Comparison of ENCODE assay signal across 22 mouse cellular contexts in genomic region chr16:97396436-97396835, GRCm38 (mm10). TPM values are rescaled to one million over a fixed set of nuclear protein-coding genes. Genes with fewer than 3 reads are reported as not detected.
"Had no signal": no experiment of that assay in that cellular context is flagged by ENCODE, and none has a peak within 500 bp of the region (broad histone marks: within the 10 kb centered on the region; RNA-seq: fewer than 3 reads in every experiment).

No protein-coding gene starts in this region.

- DNase-seq: kidney, adult 2 months; kidney, postnatal 25 days; layer of hippocampus, adult 9-11 months; liver, postnatal 0 days; lung, embryonic 14.5 days; spleen, adult 18-20 months; thymus, postnatal 25 days had no signal

- H3K9me3 ChIP-seq: limb, embryonic 12.5 days; limb, embryonic 15.5 days; midbrain, embryonic 12.5 days; midbrain, embryonic 15.5 days; neural tube, embryonic 12.5 days; neural tube, embryonic 15.5 days; stomach, embryonic 15.5 days had no signal

- ATAC-seq: intestine, postnatal 0 days; liver, postnatal 0 days; lung, postnatal 0 days; midbrain, embryonic 15.5 days had no signal

- H3K9ac ChIP-seq: limb, embryonic 12.5 days; limb, embryonic 15.5 days; liver, embryonic 14.5 days; liver, postnatal 0 days; lung, embryonic 14.5 days; midbrain, embryonic 12.5 days; midbrain, embryonic 15.5 days; neural tube, embryonic 12.5 days; neural tube, embryonic 15.5 days; stomach, embryonic 15.5 days had no signal

- H3K4me3 ChIP-seq: layer of hippocampus, adult 2 months; limb, embryonic 12.5 days; limb, embryonic 15.5 days; midbrain, embryonic 12.5 days; midbrain, embryonic 15.5 days; neural tube, embryonic 12.5 days; neural tube, embryonic 15.5 days; stomach, embryonic 15.5 days had no signal

- H3K27ac ChIP-seq: kidney, postnatal 0 days; layer of hippocampus, adult 2 months; limb, embryonic 12.5 days; limb, embryonic 15.5 days; liver, embryonic 14.5 days; macrophage; midbrain, embryonic 12.5 days; midbrain, embryonic 15.5 days; neural tube, embryonic 12.5 days; neural tube, embryonic 15.5 days; stomach, embryonic 15.5 days had no signal

- H3K4me2 ChIP-seq: limb, embryonic 12.5 days; limb, embryonic 15.5 days; liver, embryonic 11.5 days; lung, embryonic 14.5 days; midbrain, embryonic 12.5 days; midbrain, embryonic 15.5 days; neural tube, embryonic 12.5 days; neural tube, embryonic 15.5 days; stomach, embryonic 15.5 days had no signal

- H3K4me1 ChIP-seq: limb, embryonic 15.5 days; midbrain, embryonic 12.5 days; midbrain, embryonic 15.5 days; neural tube, embryonic 12.5 days; stomach, embryonic 15.5 days had no signal

- H3K36me3 ChIP-seq: limb, embryonic 12.5 days; limb, embryonic 15.5 days; midbrain, embryonic 12.5 days; midbrain, embryonic 15.5 days; neural tube, embryonic 12.5 days; neural tube, embryonic 15.5 days; stomach, embryonic 15.5 days had no signal

- H3K27me3 ChIP-seq: limb, embryonic 12.5 days; limb, embryonic 15.5 days; midbrain, embryonic 12.5 days; midbrain, embryonic 15.5 days; neural tube, embryonic 12.5 days; stomach, embryonic 15.5 days had no signal

RNA-seq across cellular contexts. Expression of gene Bace2, which starts 39.9 kb away (rescaled TPM):
- total RNA-seq: megakaryocyte, adult 5-6 weeks had no signal
- polyA plus RNA-seq: macrophage had no signal
